Mouse (Mus musculus) cortical plate, adult 2 months (tissue): ENCODE results near the gene Atoh8. TPM values are rescaled to one million over a fixed set of nuclear protein-coding genes. Genes with fewer than 3 reads are reported as not detected.

Experiments used
- H3K27ac ChIP-seq: fragments of 200-500 bp; 2 replicates; pipeline ENCODE4 v1.5.1; 2012; ENCODE audit warnings: low read length, control low read depth, inconsistent platforms; ENCODE audit not compliant: insufficient read depth
- H3K4me1 ChIP-seq: fragments of 200-500 bp; 2 replicates; pipeline ENCODE4 v1.6.1; 2011; ENCODE audit warnings: low read length; ENCODE audit not compliant: control insufficient read depth, insufficient read depth
- H3K4me3 ChIP-seq: fragments of 200-500 bp; 2 replicates; pipeline ENCODE4 v1.5.1; 2011; ENCODE audit warnings: mild to moderate bottlenecking, low read length, control low read depth; ENCODE audit not compliant: insufficient read depth
- CTCF ChIP-seq: fragments of 200-500 bp; IDR thresholded peaks from 2 replicates; pipeline ENCODE4 v1.5.1; 2011; ENCODE audit warnings: mild to moderate bottlenecking, control low read depth, low read length; ENCODE audit not compliant: insufficient read depth; ENCODE audit errors: extremely low read depth
- POLR2A ChIP-seq: fragments of 200-500 bp; IDR thresholded peaks from 2 replicates; pipeline ENCODE4 v1.6.1; 2011; ENCODE audit warnings: mild to moderate bottlenecking, low read length, control low read depth; ENCODE audit not compliant: insufficient read depth; ENCODE audit errors: extremely low read depth
- polyA plus RNA-seq: library from polyadenylated mRNA; depleted of rRNA; stranded (reverse); fragments of >200 nt; gene quantifications from 2 replicates; pipeline ENCODE4 v1.2.3, GENCODE M21; 2012

The Atoh8 gene
- polyA plus RNA-seq, 1 experiment, result 2.5 TPM

DNA sequence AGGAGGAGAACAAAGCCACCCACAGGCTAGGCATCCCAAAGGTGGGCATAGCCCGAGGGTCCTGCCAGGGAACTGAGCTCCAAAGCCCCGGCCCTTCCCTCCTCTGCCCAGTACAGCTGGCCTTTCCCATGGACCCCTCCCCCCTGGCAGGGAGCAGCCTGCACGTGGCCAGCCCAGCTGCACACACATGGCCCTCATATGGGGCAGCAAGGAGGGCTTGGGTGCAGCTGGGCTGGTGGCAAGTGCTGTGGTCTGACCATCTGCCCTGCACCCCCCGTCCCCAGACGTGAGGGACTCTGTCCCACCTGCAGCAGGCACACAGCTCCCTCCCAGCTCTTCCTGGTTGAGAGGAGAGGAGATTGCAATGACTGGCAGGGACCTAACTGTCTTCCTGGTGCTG lies 4.5 kb downstream of the Atoh8 start:
- Histone ChIP-seq H3K4me3 (no peak overlapping the region), H3K4me1 (no peaks in the 10 kb centered on the region), H3K27ac (no peak overlapping the region)
- TF ChIP-seq CTCF, result no peak
- no peak for TF ChIP-seq POLR2A

DNA sequence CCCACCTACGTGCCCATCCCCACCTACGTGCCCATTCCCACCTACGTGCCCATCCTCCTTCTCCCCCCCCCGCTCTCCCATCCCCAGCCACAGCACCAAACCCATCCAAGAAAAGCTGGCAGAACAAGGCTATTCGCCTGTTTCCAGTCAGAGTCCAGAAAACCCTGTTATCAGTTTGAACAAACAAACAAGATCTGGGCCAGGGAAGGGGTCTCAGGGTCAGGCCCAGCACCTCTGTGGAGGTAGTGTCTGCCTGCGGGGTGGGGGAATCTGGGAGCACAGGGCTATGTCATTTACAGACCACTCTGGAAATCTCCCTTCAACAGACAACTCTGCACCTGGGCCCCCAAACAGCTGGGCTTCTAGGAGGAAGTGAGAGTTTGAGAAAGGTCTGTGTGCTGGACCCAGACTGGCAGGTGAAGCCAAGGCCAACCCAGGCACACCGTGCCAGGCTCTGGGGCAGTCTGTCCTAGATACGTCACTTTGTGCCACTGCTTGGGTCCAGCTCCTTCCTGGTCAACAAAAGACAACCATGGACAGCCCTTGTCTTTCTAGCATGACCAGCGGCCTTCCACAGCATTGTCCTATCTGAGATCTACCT lies 7.6 kb downstream of the Atoh8 start:
- no peak overlapping the region for H3K27ac ChIP-seq
- TF ChIP-seq POLR2A (no peak), CTCF (no peak)
- H3K4me3 ChIP-seq, result no peak overlapping the region
- no peaks in the 10 kb centered on the region for H3K4me1 ChIP-seq

DNA sequence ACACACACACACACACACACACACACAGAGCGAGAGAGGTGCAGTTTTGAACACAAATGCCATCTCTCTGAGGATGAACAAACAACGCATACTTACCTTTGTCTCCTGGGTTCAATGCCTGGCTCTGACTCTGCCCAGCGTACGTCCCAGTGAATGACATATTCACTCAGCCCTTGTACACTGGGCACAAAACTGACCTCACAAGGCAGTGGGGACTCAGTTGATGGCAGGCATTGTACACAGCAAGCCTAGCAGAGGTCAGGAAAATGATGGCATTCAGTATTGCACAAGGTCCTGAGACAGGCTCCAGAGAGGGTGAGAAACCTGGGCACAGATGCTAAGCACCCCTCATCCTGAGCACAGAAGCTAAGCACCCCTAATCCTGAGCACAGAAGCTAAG lies 8.4 kb downstream of the Atoh8 start:
- TF ChIP-seq CTCF (no peak), POLR2A (no peak)
- Histone ChIP-seq H3K4me3 (no peak overlapping the region), H3K27ac (no peak overlapping the region), H3K4me1 (no peaks in the 10 kb centered on the region)

GRCm38 (mm10) chr6:72225686-72226085 lies 9.7 kb downstream of the Atoh8 start:
- no peak for TF ChIP-seq POLR2A
- no peak overlapping the region for H3K4me3 ChIP-seq
- H3K27ac ChIP-seq, result no peak overlapping the region
- H3K4me1 ChIP-seq, result no peaks in the 10 kb centered on the region

DNA sequence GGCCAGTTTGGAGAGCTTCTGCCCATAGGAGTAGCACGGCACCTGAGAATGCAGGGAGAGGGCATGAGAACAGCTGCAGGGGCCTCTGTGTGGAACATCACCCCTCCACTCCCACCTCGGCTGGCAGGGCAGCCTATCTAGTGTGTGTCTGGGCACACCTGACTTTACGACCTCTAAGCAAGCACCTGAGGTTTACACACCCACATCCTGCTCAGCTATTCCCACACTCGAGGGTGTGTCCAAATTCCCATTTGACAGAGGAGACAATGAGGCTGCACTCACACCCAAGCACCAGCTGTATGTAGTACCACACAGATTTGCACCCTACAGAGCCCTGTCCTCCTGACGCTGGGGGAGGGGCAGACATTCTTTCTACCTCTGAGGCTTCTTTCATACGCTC lies 11.5 kb downstream of the Atoh8 start:
- H3K4me3 ChIP-seq, result no peak overlapping the region
- TF ChIP-seq POLR2A, result no peak
- TF ChIP-seq CTCF, result no peak

GRCm38 (mm10) chr6:72222876-72223275 lies 12.5 kb downstream of the Atoh8 start:
- no peak overlapping the region for H3K4me3 ChIP-seq
- no peak overlapping the region for H3K27ac ChIP-seq
- H3K4me1 ChIP-seq, result peaks cover 2% of the 10 kb centered on the region; the same call in 1 of the 2 replicates
- TF ChIP-seq POLR2A, result no peak
- no peak for TF ChIP-seq CTCF

More for the DNA sequence above, 11.5 kb downstream of the Atoh8 start:
- peaks cover 2% of the 10 kb centered on the region; the same call in 1 of the 2 replicates for H3K4me1 ChIP-seq
- no peak overlapping the region for H3K27ac ChIP-seq

DNA sequence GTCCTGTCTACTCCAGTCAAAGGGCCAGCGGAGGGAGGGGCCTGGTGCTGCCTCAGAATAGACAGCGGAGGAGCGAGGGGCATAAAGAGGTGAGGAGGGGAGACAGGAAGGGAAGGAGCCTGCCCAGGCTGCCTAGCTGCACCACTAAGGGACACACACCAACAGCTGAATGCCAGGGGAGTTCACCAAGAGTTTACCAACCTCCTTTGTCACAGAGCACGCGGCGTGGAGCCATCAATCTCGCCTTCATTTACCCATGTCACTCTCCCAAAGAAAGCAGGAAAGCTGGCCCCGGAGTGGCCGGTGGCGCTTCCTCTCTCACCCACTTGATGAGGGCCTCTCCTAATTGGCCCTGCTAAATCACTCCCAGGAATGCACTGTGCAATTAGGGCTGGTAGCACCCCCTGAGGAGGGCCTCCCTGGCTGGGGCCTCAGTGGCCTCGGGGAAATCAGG lies 13.1 kb downstream of the Atoh8 start:
- H3K4me3 ChIP-seq, result no peak overlapping the region
- no peak overlapping the region for H3K27ac ChIP-seq
- peaks cover 4% of the 10 kb centered on the region for H3K4me1 ChIP-seq
- TF ChIP-seq CTCF, result no peak

DNA sequence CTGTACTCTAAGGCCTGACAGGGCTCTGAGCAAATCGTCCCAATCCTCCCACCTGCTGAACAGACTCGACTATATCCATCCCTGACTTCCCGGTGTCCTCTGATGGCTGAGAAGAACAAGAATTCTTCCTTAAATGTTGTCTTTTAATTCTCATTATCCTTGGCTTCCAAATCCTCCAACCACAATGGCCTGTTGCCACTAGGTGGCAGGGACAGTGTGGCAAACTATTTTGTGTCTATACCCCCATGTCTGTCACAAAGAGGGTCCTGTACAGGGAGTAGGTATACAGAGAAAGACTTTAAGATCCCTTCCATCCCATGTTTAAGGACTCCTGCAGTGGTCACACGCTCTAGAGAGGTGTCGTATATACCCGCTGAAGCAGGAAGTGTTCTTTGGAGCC lies 14.1 kb downstream of the Atoh8 start:
- no peak overlapping the region for H3K27ac ChIP-seq
- peaks cover 5% of the 10 kb centered on the region for H3K4me1 ChIP-seq
- 0 out of 2 replicates have a peak, but pooled peaks have one; percentile 17 for TF ChIP-seq CTCF
- no peak for TF ChIP-seq POLR2A
- no peak overlapping the region for H3K4me3 ChIP-seq

DNA sequence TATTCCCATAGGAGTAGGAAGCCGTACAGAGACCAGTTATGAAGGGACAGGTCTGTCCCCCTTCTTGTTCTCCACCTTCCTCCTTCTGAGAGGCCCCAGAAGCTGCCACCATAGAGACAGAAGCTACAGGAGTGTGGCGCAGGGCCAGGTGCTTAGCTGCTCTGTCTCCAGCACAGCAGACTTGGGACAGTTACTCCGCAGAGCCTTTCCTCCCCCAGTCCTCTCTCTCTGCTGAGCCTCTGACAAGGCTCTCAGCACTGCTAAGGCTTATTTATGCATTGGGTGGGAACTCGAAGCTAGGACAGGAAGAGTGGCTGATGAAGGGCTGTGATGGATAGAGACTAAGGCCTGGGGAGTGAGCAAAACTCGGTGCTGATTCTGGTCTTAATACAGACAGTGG lies 15.8 kb downstream of the Atoh8 start:
- TF ChIP-seq POLR2A (no peak), CTCF (no peak)
- Histone ChIP-seq H3K4me3 (no peak overlapping the region), H3K4me1 (peaks cover 8% of the 10 kb centered on the region), H3K27ac (no peak overlapping the region)

GRCm38 (mm10) chr6:72218281-72218680 lies 17.1 kb downstream of the Atoh8 start:
- H3K27ac ChIP-seq, result no peak overlapping the region
- no peak for TF ChIP-seq CTCF
- no peak for TF ChIP-seq POLR2A
- no peak overlapping the region for H3K4me3 ChIP-seq
- H3K4me1 ChIP-seq, result peaks cover 8% of the 10 kb centered on the region

DNA sequence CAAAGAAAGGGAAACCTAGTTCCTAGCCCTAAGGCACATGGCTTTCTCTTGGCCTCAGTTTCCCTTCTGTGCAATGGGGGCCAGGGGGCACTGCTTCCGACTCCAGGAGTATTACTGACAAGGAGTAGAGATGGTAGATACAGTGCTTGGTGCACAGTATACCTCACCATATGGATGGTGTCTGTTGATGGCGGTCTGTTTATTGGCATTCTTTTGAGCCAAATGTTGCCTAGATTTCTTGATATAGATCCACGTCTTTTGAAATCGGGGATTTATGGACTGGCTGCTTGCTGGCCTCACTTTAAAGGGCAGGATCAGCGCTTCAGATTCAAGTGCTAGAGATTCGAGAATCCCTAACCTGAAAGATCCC lies 18.0 kb downstream of the Atoh8 start:
- Histone ChIP-seq H3K4me1 (peaks cover 8% of the 10 kb centered on the region), H3K4me3 (no peak overlapping the region), H3K27ac (no peak overlapping the region)
- TF ChIP-seq CTCF, result no peak
- TF ChIP-seq POLR2A, result no peak
